Mouse (Mus musculus) megakaryocyte, embryonic 14.5 days (primary cell): ENCODE measurements around the gene Fgf11. TPM values are rescaled to one million over a fixed set of nuclear protein-coding genes. Genes with fewer than 3 reads are reported as not detected.
A peak's percentile ranks its signal among the peaks of the same experiment; 100 is the strongest.

Source experiments
- H3K27me3 ChIP-seq: replicated peaks from 2 replicates; pipeline ENCODE3; 2012; ENCODE audit warnings: inconsistent platforms
- H3K36me3 ChIP-seq: replicated peaks from 2 replicates; pipeline ENCODE3; 2012; ENCODE audit warnings: low read length, inconsistent platforms, mixed read lengths
- H3K4me1 ChIP-seq: 2 replicates; pipeline ENCODE4 v1.6.1; 2012; ENCODE audit warnings: inconsistent platforms
- H3K4me3 ChIP-seq: replicated peaks from 2 replicates; pipeline ENCODE3; 2012; ENCODE audit warnings: moderate library complexity, mild to moderate bottlenecking, inconsistent platforms
- H3K9me3 ChIP-seq: 2 replicates; pipeline ENCODE4 v1.6.1; 2012; ENCODE audit warnings: inconsistent platforms
- FLI1 ChIP-seq: IDR thresholded peaks from 2 replicates; pipeline ENCODE4 v1.6.1; 2012; ENCODE audit warnings: low read length, inconsistent platforms, mixed read lengths
- GATA1 ChIP-seq: IDR thresholded peaks from 3 replicates; pipeline ENCODE4 v1.6.1; 2012; ENCODE audit warnings: mixed read lengths, low read length, inconsistent platforms, borderline replicate concordance
- polyA plus RNA-seq: library from polyadenylated mRNA; stranded (reverse); fragments of >175 nt; gene quantifications from 2 replicates; pipeline ENCODE4 v1.2.3, GENCODE M21; 2012; ENCODE audit warnings: low replicate concordance; ENCODE audit not compliant: insufficient read depth

Gene Fgf11
- polyA plus RNA-seq, 1 experiment: 0.64 TPM

GRCm38 (mm10) chr11:69837604-69837951 lies 35.9 kb upstream of the Fgf11 start, which contains the start of gene Nlgn2:
Gene Nlgn2, minus strand, starts transcription at chr11:69837784.
- no peak for TF ChIP-seq FLI1
- no peak for TF ChIP-seq GATA1
- Histone ChIP-seq H3K4me3 (peak within 1 kb of the TSS; percentile 93), H3K9me3 (no peaks in the 10 kb centered on the region), H3K27me3 (peaks cover 45% of the 10 kb centered on the region), H3K4me1 (peaks cover 54% of the 10 kb centered on the region), H3K36me3 (peaks cover 11% of the 10 kb centered on the region)

- Histone ChIP-seq H3K4me1 (peaks cover 48% of the 10 kb centered on the region), H3K4me3 (peak overlapping the region; percentile 93), H3K36me3 (peaks cover 11% of the 10 kb centered on the region), H3K27me3 (peaks cover 51% of the 10 kb centered on the region), H3K9me3 (no peaks in the 10 kb centered on the region)
- TF ChIP-seq FLI1 (no peak), GATA1 (no peak)
Measured at GRCm38 (mm10) chr11:69836703-69837576, 35.3 kb upstream of the Fgf11 start.

GRCm38 (mm10) chr11:69835966-69836335 lies 34.3 kb upstream of the Fgf11 start:
- peaks cover 58% of the 10 kb centered on the region for H3K27me3 ChIP-seq
- no peaks in the 10 kb centered on the region for H3K9me3 ChIP-seq
- no peak overlapping the region for H3K4me3 ChIP-seq
- H3K4me1 ChIP-seq: peaks cover 48% of the 10 kb centered on the region
- TF ChIP-seq GATA1 (no peak), FLI1 (no peak)
- H3K36me3 ChIP-seq: peaks cover 11% of the 10 kb centered on the region

- Histone ChIP-seq H3K4me3 (no peak overlapping the region), H3K27me3 (peaks cover 60% of the 10 kb centered on the region), H3K4me1 (peaks cover 48% of the 10 kb centered on the region), H3K9me3 (no peaks in the 10 kb centered on the region), H3K36me3 (peaks cover 10% of the 10 kb centered on the region)
- TF ChIP-seq GATA1 (no peak), FLI1 (no peak)
Measured at GRCm38 (mm10) chr11:69835326-69835965, 33.8 kb upstream of the Fgf11 start.

- Histone ChIP-seq H3K4me1 (peaks cover 40% of the 10 kb centered on the region), H3K9me3 (no peaks in the 10 kb centered on the region), H3K27me3 (peaks cover 63% of the 10 kb centered on the region), H3K4me3 (peak overlapping the region; percentile 81), H3K36me3 (peaks cover 3% of the 10 kb centered on the region)
- no peak for TF ChIP-seq GATA1
- no peak for TF ChIP-seq FLI1
Measured at GRCm38 (mm10) chr11:69834001-69834549, 32.4 kb upstream of the Fgf11 start.

- Histone ChIP-seq H3K4me1 (peaks cover 35% of the 10 kb centered on the region), H3K4me3 (peak overlapping the region; percentile 81), H3K9me3 (no peaks in the 10 kb centered on the region), H3K27me3 (peaks cover 67% of the 10 kb centered on the region), H3K36me3 (peaks cover 3% of the 10 kb centered on the region)
- no peak for TF ChIP-seq FLI1
- no peak for TF ChIP-seq GATA1
Measured at GRCm38 (mm10) chr11:69833554-69833953, 31.9 kb upstream of the Fgf11 start.

- peaks cover 12% of the 10 kb centered on the region for H3K9me3 ChIP-seq
- H3K4me1 ChIP-seq: peaks cover 8% of the 10 kb centered on the region
- peaks cover 65% of the 10 kb centered on the region for H3K27me3 ChIP-seq
- peaks cover 32% of the 10 kb centered on the region for H3K36me3 ChIP-seq
- TF ChIP-seq FLI1 (no peak), GATA1 (no peak)
- no peak overlapping the region for H3K4me3 ChIP-seq
Measured at GRCm38 (mm10) chr11:69828832-69829231, 27.2 kb upstream of the Fgf11 start.

- peaks cover 15% of the 10 kb centered on the region for H3K9me3 ChIP-seq
- H3K36me3 ChIP-seq: peaks cover 29% of the 10 kb centered on the region
- H3K4me1 ChIP-seq: peaks cover 8% of the 10 kb centered on the region; the same call in 1 of the 2 replicates
- no peak overlapping the region for H3K4me3 ChIP-seq
- no peak for TF ChIP-seq FLI1
- TF ChIP-seq GATA1: no peak
- H3K27me3 ChIP-seq: peaks cover 55% of the 10 kb centered on the region
Measured at GRCm38 (mm10) chr11:69823456-69823855, 21.8 kb upstream of the Fgf11 start.

GRCm38 (mm10) chr11:69822080-69822479 lies 20.4 kb upstream of the Fgf11 start, which contains the start of gene Spem1:
Gene Spem1, minus strand, starts transcription at chr11:69822180.
- TF ChIP-seq GATA1 (no peak), FLI1 (no peak)
- peaks cover 17% of the 10 kb centered on the region for H3K36me3 ChIP-seq
- H3K27me3 ChIP-seq: peaks cover 58% of the 10 kb centered on the region
- peaks cover 8% of the 10 kb centered on the region; the same call in 1 of the 2 replicates for H3K4me1 ChIP-seq
- H3K9me3 ChIP-seq: peaks cover 22% of the 10 kb centered on the region
- H3K4me3 ChIP-seq: no peak within 1 kb of the TSS
